Mouse (Mus musculus): ENCODE measurements around the gene Dtx3l. TPM values are rescaled to one million over a fixed set of nuclear protein-coding genes. Genes with fewer than 3 reads are reported as not detected.
"Not testable (repeated sequence)": the region's sequence is repeated elsewhere in the genome, so short reads cannot be mapped to it uniquely, and the experiment has no call there.

Gene Dtx3l
- total RNA-seq, 2 experiments from 2014 or later, result 3.5 to 3.6 TPM

- DNase-seq (ENCODE audit: extremely low spot score in 1 of 2, low spot score in 2 of 2), result no peak
- Histone ChIP-seq H3K27ac (no peak overlapping the region), H3K4me3 (no peak overlapping the region)
- intact Hi-C loops (cut with DNase I), result no loop called here
- no peak for TF ChIP-seq CTCF (IDR thresholded peaks at IDR 0.05)
Observed at GRCm38 (mm10) chr16:35966411-35967115, 27.6 kb upstream of the Dtx3l start.

- H3K27ac ChIP-seq; intact Hi-C loops (cut with DNase I); H3K4me3 ChIP-seq; DNase-seq (ENCODE audit: extremely low spot score in 1 of 2, low spot score in 2 of 2): not testable (repeated sequence)
Observed at GRCm38 (mm10) chr16:35965991-35966390, 27.0 kb upstream of the Dtx3l start.

GRCm38 (mm10) chr16:35952628-35953130, 13.7 kb upstream of the Dtx3l start:
- no peak overlapping the region for H3K27ac ChIP-seq
- TF ChIP-seq CTCF (IDR thresholded peaks at IDR 0.05), result no peak
- intact Hi-C loops (cut with DNase I), result no loop called here
- no peak overlapping the region for H3K4me3 ChIP-seq
- DNase-seq (ENCODE audit: extremely low spot score in 1 of 2, low spot score in 2 of 2), result no peak

- no peak for DNase-seq (ENCODE audit: extremely low spot score in 1 of 2, low spot score in 2 of 2)
- TF ChIP-seq CTCF (IDR thresholded peaks at IDR 0.05), result no peak
- intact Hi-C loops (cut with DNase I), result no loop called here
- Histone ChIP-seq H3K4me3 (no peak overlapping the region), H3K27ac (no peak overlapping the region)
Observed at GRCm38 (mm10) chr16:35951216-35951615, 12.3 kb upstream of the Dtx3l start.

GRCm38 (mm10) chr16:35949264-35949663, 10.3 kb upstream of the Dtx3l start:
- intact Hi-C loops (cut with DNase I), result no loop called here
- no peak overlapping the region for H3K4me3 ChIP-seq

GRCm38 (mm10) chr16:35941382-35941781, 2.4 kb upstream of the Dtx3l start:
- no peak overlapping the region for H3K27ac ChIP-seq
- intact Hi-C loops (cut with DNase I), result no loop called here
- peak; percentile 33 for TF ChIP-seq CTCF (IDR thresholded peaks at IDR 0.05)
- no peak for DNase-seq (ENCODE audit: extremely low spot score in 1 of 2, low spot score in 2 of 2)
- H3K4me3 ChIP-seq, result no peak overlapping the region

More at GRCm38 (mm10) chr16:35949264-35949663, 10.3 kb upstream of the Dtx3l start:
- no peak for DNase-seq (ENCODE audit: extremely low spot score in 1 of 2, low spot score in 2 of 2)
- no peak overlapping the region for H3K27ac ChIP-seq
- TF ChIP-seq CTCF (IDR thresholded peaks at IDR 0.05), result no peak

- DNase-seq (ENCODE audit: extremely low spot score in 1 of 2, low spot score in 2 of 2), result peak; percentile 63 to 65
- peak; percentile 76 for TF ChIP-seq CTCF (IDR thresholded peaks at IDR 0.05)
- intact Hi-C loops (cut with DNase I), result loop anchor here (2.0 kb wide), 1 partner anchor 65 kb away; no protein-coding TSS in a partner anchor
- peak overlapping the region; percentile 69 for H3K4me3 ChIP-seq
- H3K27ac ChIP-seq, result no peak overlapping the region
Observed at GRCm38 (mm10) chr16:35939690-35940089, 739 bp upstream of the Dtx3l start.

GRCm38 (mm10) chr16:35939261-35939660, 310 bp upstream of the Dtx3l start:
- H3K4me3 ChIP-seq, result peak overlapping the region; percentile 69
- peak overlapping the region; percentile 69 for H3K27ac ChIP-seq

GRCm38 (mm10) chr16:35933181-35933580, 5.8 kb downstream of the Dtx3l start:
- intact Hi-C loops (cut with DNase I), result no loop called here
- TF ChIP-seq CTCF (IDR thresholded peaks at IDR 0.05), result no peak
- DNase-seq (ENCODE audit: extremely low spot score in 1 of 2, low spot score in 2 of 2), result no peak
- no peak overlapping the region for H3K4me3 ChIP-seq
- H3K27ac ChIP-seq, result no peak overlapping the region

More at GRCm38 (mm10) chr16:35939261-35939660, 310 bp upstream of the Dtx3l start:
- intact Hi-C loops (cut with DNase I), result loop anchor here (2.0 kb wide), 1 partner anchor 64 kb away; no protein-coding TSS in a partner anchor
- DNase-seq (ENCODE audit: extremely low spot score in 1 of 2, low spot score in 2 of 2), result no peak
- no peak for TF ChIP-seq CTCF (IDR thresholded peaks at IDR 0.05)

GRCm38 (mm10) chr16:35932179-35933055, 6.5 kb downstream of the Dtx3l start:
- DNase-seq (ENCODE audit: extremely low spot score in 1 of 2, low spot score in 2 of 2), result no peak
- no peak for TF ChIP-seq CTCF (IDR thresholded peaks at IDR 0.05)
- no peak overlapping the region for H3K4me3 ChIP-seq
- intact Hi-C loops (cut with DNase I), result no loop called here
- no peak overlapping the region for H3K27ac ChIP-seq

- Histone ChIP-seq H3K4me3 (no peak overlapping the region), H3K27ac (no peak overlapping the region)
- no peak for TF ChIP-seq CTCF (IDR thresholded peaks at IDR 0.05)
- no peak for DNase-seq (ENCODE audit: extremely low spot score in 1 of 2, low spot score in 2 of 2)
- intact Hi-C loops (cut with DNase I), result no loop called here
Observed at GRCm38 (mm10) chr16:35924341-35924740, 14.6 kb downstream of the Dtx3l start.

Measured in left cerebral cortex, adult 2 months (tissue).